Mouse (Mus musculus): ENCODE results near the gene Plin4.

- peak; percentile 96 for TF ChIP-seq CTCF (IDR thresholded peaks at IDR 0.05; ENCODE audit: control insufficient read depth, insufficient read depth, low read length)
- peak; percentile 21; the same call in 1 of the 2 replicates for TF ChIP-seq POLR2A (IDR thresholded peaks at IDR 0.05; ENCODE audit: borderline replicate concordance, control insufficient read depth, low read depth, low read length)
Measured at GRCm38 (mm10) chr17:56111864-56112263, 2.3 kb upstream of the Plin4 start.

Data from bone marrow, adult 2 months (tissue).